Mouse (Mus musculus) forebrain, embryonic 12.5 days (tissue): ENCODE results near the gene Gm28308. TPM values are rescaled to one million over a fixed set of nuclear protein-coding genes. Genes with fewer than 3 reads are reported as not detected.

Experiments used
- ATAC-seq: fragments of 200-750 bp; cut with Nextera tagmentation; 2 replicates; pipeline ENCODE4 v1.8.0; 2017; ENCODE audit warnings: moderate TSS enrichment; ENCODE audit not compliant: low FRiP score
- H3K27ac ChIP-seq: fragments of 300-500 bp; sonication (generic); 2 replicates; pipeline ENCODE4 v1.5.1; 2016; ENCODE audit warnings: mild to moderate bottlenecking
- H3K27me3 ChIP-seq: fragments of 300-500 bp; sonication (generic); 2 replicates; pipeline ENCODE4 v1.6.1; 2016; ENCODE audit warnings: mild to moderate bottlenecking
- H3K36me3 ChIP-seq: fragments of 300-500 bp; sonication (generic); replicated peaks from 2 replicates; pipeline ENCODE4 v1.6.1; 2016; ENCODE audit warnings: mild to moderate bottlenecking
- H3K4me1 ChIP-seq: fragments of 300-500 bp; sonication (generic); 2 replicates; pipeline ENCODE4 v1.6.1; 2016
- H3K4me2 ChIP-seq: fragments of 300-500 bp; sonication (generic); 2 replicates; pipeline ENCODE4 v1.6.1; 2016; ENCODE audit warnings: mild to moderate bottlenecking, moderate library complexity
- H3K4me3 ChIP-seq: fragments of 300-500 bp; sonication (generic); replicated peaks from 2 replicates; pipeline ENCODE4 v1.5.1; 2016; ENCODE audit warnings: mild to moderate bottlenecking
- H3K9ac ChIP-seq: fragments of 300-500 bp; sonication (generic); 2 replicates; pipeline ENCODE4 v1.6.1; 2016; ENCODE audit warnings: mild to moderate bottlenecking
- H3K9me3 ChIP-seq: fragments of 300-500 bp; sonication (generic); 2 replicates; pipeline ENCODE4 v1.6.1; 2016
- WGBS: fragments of 180-500 bp; shearing (Covaris S2); methylation state at CpG from one replicate; pipeline ENCODE4 v1.1.7; 2016; 5-methylcytosine and 5-hydroxymethylcytosine counted together
- polyA plus RNA-seq: library from polyadenylated mRNA; unstranded; fragments of >200 nt; fragmentation: Nextera tagmentation; extraction: Ambion mirVana; gene quantifications from 2 replicates; pipeline ENCODE4 v1.2.1, GENCODE M21; 2016

Gm28308 gene
- polyA plus RNA-seq, 1 experiment from 2014 or later: not detected

GRCm38 (mm10) chr6:52252016-52252774 is 39.1 kb upstream of the Gm28308 start:
- H3K9ac ChIP-seq: no peak overlapping the region
- H3K4me2 ChIP-seq: no peak overlapping the region
- under 1% methylated on average over 24 of the region's 24 CpGs for WGBS
- no peak for ATAC-seq
- no peak overlapping the region for H3K27ac ChIP-seq
- no peaks in the 10 kb centered on the region for H3K36me3 ChIP-seq
- no peaks in the 10 kb centered on the region for H3K9me3 ChIP-seq
- no peak overlapping the region for H3K4me3 ChIP-seq
- peaks cover 3% of the 10 kb centered on the region; the same call in 1 of the 2 replicates for H3K4me1 ChIP-seq
- peaks cover 90% of the 10 kb centered on the region for H3K27me3 ChIP-seq

GRCm38 (mm10) chr6:52251177-52251879 is 38.2 kb upstream of the Gm28308 start:
- WGBS: 11% methylated on average over 7 of the region's 7 CpGs
- Histone ChIP-seq H3K4me3 (no peak overlapping the region), H3K27ac (no peak overlapping the region), H3K9ac (no peak overlapping the region), H3K4me2 (no peak overlapping the region), H3K4me1 (peaks cover 3% of the 10 kb centered on the region; the same call in 1 of the 2 replicates), H3K36me3 (no peaks in the 10 kb centered on the region), H3K9me3 (no peaks in the 10 kb centered on the region), H3K27me3 (peaks cover 91% of the 10 kb centered on the region)
- ATAC-seq: no peak

GRCm38 (mm10) chr6:52249826-52250225 is 36.7 kb upstream of the Gm28308 start:
- Histone ChIP-seq H3K4me2 (no peak overlapping the region), H3K4me3 (no peak overlapping the region), H3K27me3 (peaks cover 94% of the 10 kb centered on the region), H3K9me3 (no peaks in the 10 kb centered on the region), H3K36me3 (no peaks in the 10 kb centered on the region), H3K9ac (no peak overlapping the region), H3K27ac (no peak overlapping the region), H3K4me1 (peaks cover 5% of the 10 kb centered on the region)
- no peak for ATAC-seq
- WGBS: under 1% methylated on average over 4 of the region's 4 CpGs

- 0% methylated on average over 16 of the region's 16 CpGs for WGBS
- no peaks in the 10 kb centered on the region for H3K9me3 ChIP-seq
- peaks cover 98% of the 10 kb centered on the region for H3K27me3 ChIP-seq
- no peaks in the 10 kb centered on the region for H3K36me3 ChIP-seq
- no peak for ATAC-seq
- no peak overlapping the region for H3K4me2 ChIP-seq
- no peak overlapping the region for H3K27ac ChIP-seq
- H3K4me3 ChIP-seq: no peak overlapping the region
- peaks cover 5% of the 10 kb centered on the region for H3K4me1 ChIP-seq
- H3K9ac ChIP-seq: no peak overlapping the region
These were observed 36.2 kb upstream of the Gm28308 start for GRCm38 (mm10) chr6:52249415-52249738.

- H3K4me3 ChIP-seq: no peak overlapping the region
- no peak overlapping the region for H3K27ac ChIP-seq
- H3K27me3 ChIP-seq: peaks cover 98% of the 10 kb centered on the region
- H3K9me3 ChIP-seq: no peaks in the 10 kb centered on the region
- H3K9ac ChIP-seq: no peak overlapping the region
- under 1% methylated on average over 27 of the region's 27 CpGs for WGBS
- no peak for ATAC-seq
- H3K4me2 ChIP-seq: no peak overlapping the region
- no peaks in the 10 kb centered on the region for H3K36me3 ChIP-seq
- peaks cover 5% of the 10 kb centered on the region for H3K4me1 ChIP-seq
These were observed 35.7 kb upstream of the Gm28308 start for GRCm38 (mm10) chr6:52248638-52249414.

GRCm38 (mm10) chr6:52247766-52248637 is 34.9 kb upstream of the Gm28308 start:
- peaks cover 98% of the 10 kb centered on the region for H3K27me3 ChIP-seq
- 2% methylated on average over 23 of the region's 23 CpGs for WGBS
- no peak overlapping the region for H3K27ac ChIP-seq
- no peaks in the 10 kb centered on the region for H3K9me3 ChIP-seq
- H3K4me2 ChIP-seq: no peak overlapping the region
- H3K4me1 ChIP-seq: peaks cover 2% of the 10 kb centered on the region; the same call in 1 of the 2 replicates
- no peak for ATAC-seq
- H3K4me3 ChIP-seq: no peak overlapping the region
- H3K9ac ChIP-seq: no peak overlapping the region
- H3K36me3 ChIP-seq: no peaks in the 10 kb centered on the region

GRCm38 (mm10) chr6:52246916-52247315 is 33.8 kb upstream of the Gm28308 start:
- Histone ChIP-seq H3K27ac (no peak overlapping the region), H3K4me3 (no peak overlapping the region), H3K4me2 (no peak overlapping the region), H3K9me3 (no peaks in the 10 kb centered on the region), H3K36me3 (no peaks in the 10 kb centered on the region), H3K27me3 (peaks cover 98% of the 10 kb centered on the region), H3K4me1 (peaks cover 2% of the 10 kb centered on the region; the same call in 1 of the 2 replicates), H3K9ac (no peak overlapping the region)
- 1% methylated on average over 3 of the region's 3 CpGs for WGBS
- ATAC-seq: no peak

GRCm38 (mm10) chr6:52246403-52246803 is 33.3 kb upstream of the Gm28308 start:
- no peak overlapping the region for H3K4me2 ChIP-seq
- H3K9me3 ChIP-seq: no peaks in the 10 kb centered on the region
- H3K4me1 ChIP-seq: peaks cover 2% of the 10 kb centered on the region; the same call in 1 of the 2 replicates
- peaks cover 98% of the 10 kb centered on the region for H3K27me3 ChIP-seq
- no peak overlapping the region for H3K27ac ChIP-seq
- WGBS: under 1% methylated on average over 26 of the region's 26 CpGs
- no peak overlapping the region for H3K9ac ChIP-seq
- H3K4me3 ChIP-seq: no peak overlapping the region; the same call in 1 of the 2 replicates
- H3K36me3 ChIP-seq: no peaks in the 10 kb centered on the region
- ATAC-seq: no peak

- H3K4me2 ChIP-seq: no peak within 1 kb of the TSS
- no peaks in the 10 kb centered on the region for H3K9me3 ChIP-seq
- peak within 1 kb of the TSS; percentile 0 for H3K4me3 ChIP-seq
- 2% methylated on average over 20 of the region's 20 CpGs for WGBS
- no peak within 1 kb of the TSS for H3K9ac ChIP-seq
- H3K27me3 ChIP-seq: peaks cover 98% of the 10 kb centered on the region
- peaks cover 2% of the 10 kb centered on the region; the same call in 1 of the 2 replicates for H3K4me1 ChIP-seq
- ATAC-seq: no peak
- no peaks in the 10 kb centered on the region for H3K36me3 ChIP-seq
- no peak within 1 kb of the TSS for H3K27ac ChIP-seq
These were observed 32.6 kb upstream of the Gm28308 start, which contains the start of gene Hoxa11 for GRCm38 (mm10) chr6:52245757-52246142. TSS of gene Hoxa11 (minus strand) at chr6:52245810.

GRCm38 (mm10) chr6:52245040-52245756 is 32.1 kb upstream of the Gm28308 start:
- Histone ChIP-seq H3K4me3 (peak overlapping the region; percentile 0; the same call in 1 of the 2 replicates), H3K9me3 (no peaks in the 10 kb centered on the region), H3K27me3 (peaks cover 98% of the 10 kb centered on the region), H3K9ac (no peak overlapping the region), H3K27ac (no peak overlapping the region), H3K36me3 (no peaks in the 10 kb centered on the region), H3K4me1 (peaks cover 4% of the 10 kb centered on the region; the same call in 1 of the 2 replicates), H3K4me2 (no peak overlapping the region)
- ATAC-seq: no peak
- under 1% methylated on average over 65 of the region's 71 CpGs for WGBS

- no peaks in the 10 kb centered on the region for H3K9me3 ChIP-seq
- peak overlapping the region; percentile 0; the same call in 1 of the 2 replicates for H3K4me3 ChIP-seq
- peaks cover 98% of the 10 kb centered on the region for H3K27me3 ChIP-seq
- H3K4me2 ChIP-seq: no peak overlapping the region
- no peak overlapping the region for H3K27ac ChIP-seq
- no peaks in the 10 kb centered on the region for H3K36me3 ChIP-seq
- WGBS: 1% methylated on average over 23 of the region's 23 CpGs
- H3K4me1 ChIP-seq: peaks cover 6% of the 10 kb centered on the region; the same call in 1 of the 2 replicates
- no peak overlapping the region for H3K9ac ChIP-seq
- no peak for ATAC-seq
These were observed 31.4 kb upstream of the Gm28308 start for GRCm38 (mm10) chr6:52244471-52245039.
